Mouse (Mus musculus): ENCODE measurements around the gene Nrxn2. TPM values are rescaled to one million over a fixed set of nuclear protein-coding genes. Genes with fewer than 3 reads are reported as not detected.

Gene Nrxn2
- total RNA-seq, 2 experiments from 2014 or later, result 399 to 414 TPM

GRCm38 (mm10) chr19:6543035-6543383 is 124.5 kb downstream of the Nrxn2 start:
- DNase-seq, result no peak

- no peak for DNase-seq
Measured at GRCm38 (mm10) chr19:6543518-6543917, 125.0 kb downstream of the Nrxn2 start.

- DNase-seq, result no peak
Measured at GRCm38 (mm10) chr19:6544712-6545111, 126.2 kb downstream of the Nrxn2 start.

GRCm38 (mm10) chr19:6545481-6545880 is 127.0 kb downstream of the Nrxn2 start:
- DNase-seq, result no peak

GRCm38 (mm10) chr19:6546096-6546495 is 127.6 kb downstream of the Nrxn2 start:
- no peak for DNase-seq

- DNase-seq, result no peak
Measured at GRCm38 (mm10) chr19:6547801-6548200, 129.3 kb downstream of the Nrxn2 start.

GRCm38 (mm10) chr19:6548431-6549410 is 130.2 kb downstream of the Nrxn2 start:
- no peak for DNase-seq

GRCm38 (mm10) chr19:6549566-6549965 is 131.0 kb downstream of the Nrxn2 start:
- DNase-seq, result no peak

- no peak for DNase-seq
Measured at GRCm38 (mm10) chr19:6551215-6551614, 132.7 kb downstream of the Nrxn2 start.

- DNase-seq, result no peak
Measured at GRCm38 (mm10) chr19:6552302-6553028, 133.9 kb downstream of the Nrxn2 start.

- no peak for DNase-seq
Measured at GRCm38 (mm10) chr19:6553174-6553573, 134.6 kb downstream of the Nrxn2 start.

- DNase-seq, result no peak
Measured at GRCm38 (mm10) chr19:6553819-6554582, 135.5 kb downstream of the Nrxn2 start.

GRCm38 (mm10) chr19:6559576-6559975 is 141.0 kb downstream of the Nrxn2 start:
- no peak for DNase-seq

- no peak for DNase-seq
Measured at GRCm38 (mm10) chr19:6560246-6560815, 141.8 kb downstream of the Nrxn2 start.

GRCm38 (mm10) chr19:6565136-6565535 is 146.6 kb downstream of the Nrxn2 start:
- no peak for DNase-seq

- no peak for DNase-seq
Measured at GRCm38 (mm10) chr19:6566450-6566849, 147.9 kb downstream of the Nrxn2 start.

- DNase-seq, result no peak
Measured at GRCm38 (mm10) chr19:6569021-6569420, 150.5 kb downstream of the Nrxn2 start.

- DNase-seq, result no peak
Measured at GRCm38 (mm10) chr19:6569561-6569960, 151.0 kb downstream of the Nrxn2 start.

GRCm38 (mm10) chr19:6571476-6571875 is 152.9 kb downstream of the Nrxn2 start:
- no peak for DNase-seq

GRCm38 (mm10) chr19:6572001-6572400 is 153.5 kb downstream of the Nrxn2 start:
- no peak for DNase-seq

All from layer of hippocampus, postnatal 36 days (tissue).